Mouse (Mus musculus) ovary, adult 18-20 months (tissue): ENCODE results near the gene Bhlhe23.

Experiments
- DNase-seq: peaks from one replicate; pipeline ENCODE4 v3.0.0; 2022; ENCODE audit warnings: low spot score, mixed read lengths

Bhlhe23 gene

GRCm38 (mm10) chr2:180776793-180777192 is at the start of gene Bhlhe23:
Gene Bhlhe23 (minus strand): TSS chr2:180776900.
- DNase-seq: no peak

DNA sequence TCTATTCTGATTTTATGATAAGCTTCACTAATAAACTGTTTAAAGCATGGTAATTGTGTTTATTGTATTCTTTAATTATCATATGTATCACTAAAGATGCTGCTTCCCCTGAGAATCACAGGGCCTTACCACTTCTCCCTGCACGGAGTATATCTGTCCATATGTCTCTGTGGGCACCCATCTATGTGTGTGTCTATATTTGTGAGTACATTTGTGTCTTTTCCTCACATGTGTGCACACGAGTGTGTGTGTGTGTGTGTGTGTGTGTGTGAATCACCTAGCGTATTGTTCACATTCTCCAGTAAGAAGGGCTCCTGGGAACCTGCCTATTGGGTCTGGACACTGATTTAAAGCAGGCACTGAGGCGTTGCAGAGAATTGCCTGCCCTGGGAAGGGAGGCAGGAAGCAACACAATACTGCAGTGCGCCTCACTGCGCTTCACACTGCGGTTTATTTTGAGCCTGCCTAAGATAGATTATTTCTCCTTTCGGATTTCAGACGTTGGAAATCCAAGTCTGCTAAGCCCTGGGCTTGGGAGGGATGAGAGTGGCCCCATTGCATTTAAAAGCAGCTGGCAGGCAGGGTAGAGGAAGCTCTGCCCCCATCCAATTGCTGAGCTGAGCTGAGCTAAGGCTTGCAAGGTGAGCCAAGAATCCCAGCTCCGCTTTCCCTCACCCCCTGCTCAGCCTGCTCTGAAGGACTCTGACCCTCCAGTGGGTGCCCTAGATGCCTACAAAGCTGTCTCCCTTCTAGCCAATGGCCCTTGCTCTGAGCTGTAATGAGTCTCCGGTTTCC is 48.6 kb upstream of the Bhlhe23 start:
- DNase-seq: no peak

GRCm38 (mm10) chr2:180824724-180825123 is 48.0 kb upstream of the Bhlhe23 start:
- no peak for DNase-seq

- DNase-seq: no peak
Observed at GRCm38 (mm10) chr2:180824061-180824460, 47.4 kb upstream of the Bhlhe23 start.

DNA sequence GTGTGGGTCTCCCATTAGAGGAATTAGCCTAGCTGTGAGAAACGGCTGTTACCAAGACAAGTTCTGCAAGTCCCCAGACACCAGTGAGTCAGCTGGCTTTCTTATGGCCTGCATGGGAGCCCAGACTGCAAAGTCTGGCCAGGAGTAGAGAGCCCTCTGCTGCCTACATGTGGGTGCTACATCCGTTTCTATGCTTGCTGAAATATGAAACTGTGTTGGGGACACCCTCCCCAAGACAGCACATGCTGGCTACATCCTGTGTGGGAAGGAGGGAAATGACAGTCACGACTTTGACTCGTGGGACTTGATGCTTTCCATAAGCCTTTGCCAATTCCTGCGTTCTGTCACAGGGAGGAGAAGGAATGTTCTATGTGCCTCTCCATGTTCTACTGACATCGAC is 45.8 kb upstream of the Bhlhe23 start:
- no peak for DNase-seq

GRCm38 (mm10) chr2:180819504-180819903 is 42.8 kb upstream of the Bhlhe23 start:
- DNase-seq: no peak

GRCm38 (mm10) chr2:180816440-180817065 is 39.9 kb upstream of the Bhlhe23 start:
- no peak for DNase-seq

DNA sequence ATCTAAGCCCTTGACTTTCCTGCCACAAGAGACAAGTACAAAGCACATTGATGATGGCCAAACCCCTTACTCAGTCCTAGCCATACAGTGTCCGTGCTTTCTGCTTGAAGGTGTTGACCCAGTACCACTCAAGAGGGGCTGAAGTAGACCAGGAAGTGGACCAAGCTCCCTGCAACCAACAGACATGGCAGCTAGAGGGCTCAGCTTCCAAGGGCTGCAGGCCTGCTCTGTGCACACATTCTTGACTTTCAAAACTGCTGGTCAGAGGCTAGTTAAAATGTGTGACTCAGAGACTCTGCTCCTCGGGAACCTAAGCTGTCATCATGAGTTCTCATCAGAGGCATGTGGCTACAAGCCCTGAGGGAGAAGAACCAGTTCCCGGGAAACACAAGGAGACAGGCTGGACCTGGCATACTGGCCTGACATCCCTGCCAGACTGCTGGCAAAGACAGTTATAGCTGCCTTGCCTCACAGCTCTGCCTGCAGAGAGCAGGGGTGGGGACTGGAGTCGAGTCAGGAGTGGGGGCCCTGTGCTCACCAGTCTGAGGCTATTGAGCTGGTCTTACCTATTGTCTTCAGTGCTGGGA is 37.4 kb upstream of the Bhlhe23 start:
- DNase-seq: no peak

DNA sequence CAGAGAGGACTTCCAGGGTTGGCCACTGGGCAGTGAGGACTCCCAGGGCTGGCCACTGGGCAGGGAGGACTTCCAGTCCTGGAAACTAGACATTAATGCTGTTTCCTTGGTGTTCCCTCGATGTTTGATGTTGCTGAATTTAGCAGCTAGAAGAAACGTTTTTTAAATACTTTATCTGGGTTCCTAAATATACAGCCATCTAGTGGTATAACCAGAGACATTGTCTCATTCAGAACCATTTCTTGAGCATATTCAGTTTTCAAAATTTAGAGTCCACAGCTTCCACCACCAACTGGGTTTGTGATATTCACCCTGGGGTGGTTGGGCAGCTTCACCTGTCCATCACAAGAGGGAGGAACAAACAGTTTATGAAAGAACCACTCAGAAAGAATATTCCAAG is 34.3 kb upstream of the Bhlhe23 start:
- no peak for DNase-seq

GRCm38 (mm10) chr2:180809510-180809909 is 32.8 kb upstream of the Bhlhe23 start:
- DNase-seq: no peak

- DNase-seq: no peak
Observed at GRCm38 (mm10) chr2:180805966-180806365, 29.3 kb upstream of the Bhlhe23 start.

- DNase-seq: no peak
Observed at GRCm38 (mm10) chr2:180796008-180796407, 19.3 kb upstream of the Bhlhe23 start.

DNA sequence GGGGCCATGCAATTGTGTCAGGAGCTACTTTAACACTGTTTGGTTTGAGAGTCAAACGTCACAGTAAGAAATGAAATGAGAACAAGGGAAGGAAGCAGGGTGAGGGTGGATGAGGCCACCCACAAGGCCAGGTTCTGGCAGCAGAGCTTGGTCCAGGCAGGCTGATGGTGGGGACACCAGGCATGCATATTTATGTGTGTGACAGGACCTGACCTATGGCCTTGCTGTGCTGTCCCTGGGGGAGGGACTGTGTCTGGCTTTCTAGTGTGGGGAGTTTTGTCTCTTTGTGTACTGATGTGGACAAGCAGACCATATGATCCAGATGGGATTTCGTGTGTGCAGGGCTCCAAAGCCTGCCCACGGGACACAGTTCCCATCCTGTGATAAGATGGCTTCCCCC is 18.9 kb upstream of the Bhlhe23 start:
- no peak for DNase-seq

DNA sequence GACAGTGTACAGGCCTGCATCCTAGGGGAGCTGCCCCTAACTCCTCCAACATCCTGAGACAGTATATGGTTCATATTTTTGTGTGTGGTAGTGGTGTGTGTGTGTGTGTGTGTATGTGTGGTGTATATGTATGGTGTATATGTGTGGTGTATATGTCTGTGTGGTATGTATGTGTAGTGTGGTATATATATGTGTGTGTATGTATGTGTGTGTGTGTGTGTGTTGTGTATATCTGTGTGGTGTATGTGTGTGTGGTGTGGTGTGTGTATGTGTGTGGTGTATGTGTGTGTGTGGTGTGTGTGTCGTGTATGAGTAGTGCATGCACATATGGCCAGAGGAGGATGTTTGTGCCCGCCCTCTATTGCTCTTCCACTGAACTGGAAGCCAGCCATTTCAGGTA is 17.7 kb upstream of the Bhlhe23 start:
- no peak for DNase-seq

DNA sequence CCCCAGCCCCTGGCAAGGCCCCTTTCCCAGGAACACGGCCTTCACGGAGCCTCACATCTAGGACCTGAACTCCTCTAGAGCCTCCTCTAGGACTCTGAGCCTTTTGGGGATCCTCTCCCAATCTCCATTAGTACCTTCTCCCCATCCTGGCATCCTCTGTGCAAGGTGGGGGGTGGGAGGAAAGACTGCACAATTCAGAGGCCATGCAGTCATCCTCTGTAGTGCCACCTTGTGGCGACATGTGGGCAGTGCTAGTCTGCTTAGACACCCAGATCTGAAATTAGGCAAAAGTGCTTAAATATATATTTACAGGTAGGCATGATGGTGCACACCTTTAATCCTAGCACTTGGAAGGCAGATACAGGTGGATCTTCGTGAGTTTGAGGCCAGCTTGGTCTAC is 15.0 kb upstream of the Bhlhe23 start:
- DNase-seq: no peak

- DNase-seq: no peak
Observed at GRCm38 (mm10) chr2:180788843-180789242, 12.1 kb upstream of the Bhlhe23 start.

GRCm38 (mm10) chr2:180788386-180788785 is 11.7 kb upstream of the Bhlhe23 start:
- DNase-seq: no peak

GRCm38 (mm10) chr2:180787566-180788232 is 11.0 kb upstream of the Bhlhe23 start:
- no peak for DNase-seq

GRCm38 (mm10) chr2:180786732-180787131 is 10.0 kb upstream of the Bhlhe23 start:
- DNase-seq: no peak

DNA sequence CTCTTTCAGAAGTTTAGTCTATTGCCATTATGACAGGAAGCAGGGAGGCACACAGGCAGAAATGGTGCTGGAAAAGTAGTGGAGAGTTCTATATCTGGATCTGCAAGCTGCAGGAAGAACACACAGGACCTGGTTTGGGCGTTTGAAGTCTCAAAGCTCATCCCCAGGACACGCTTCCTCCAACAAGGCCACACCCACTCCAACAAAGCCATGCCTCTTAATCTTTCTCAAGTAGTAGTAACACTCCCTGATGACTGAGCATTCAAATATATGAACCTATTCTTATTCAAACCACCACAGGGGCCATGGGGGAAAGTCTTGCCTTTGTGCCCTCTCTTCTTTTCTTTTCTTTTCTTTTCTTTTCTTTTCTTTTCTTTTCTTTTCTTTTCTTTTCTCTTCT is 3.6 kb upstream of the Bhlhe23 start:
- DNase-seq: no peak

DNA sequence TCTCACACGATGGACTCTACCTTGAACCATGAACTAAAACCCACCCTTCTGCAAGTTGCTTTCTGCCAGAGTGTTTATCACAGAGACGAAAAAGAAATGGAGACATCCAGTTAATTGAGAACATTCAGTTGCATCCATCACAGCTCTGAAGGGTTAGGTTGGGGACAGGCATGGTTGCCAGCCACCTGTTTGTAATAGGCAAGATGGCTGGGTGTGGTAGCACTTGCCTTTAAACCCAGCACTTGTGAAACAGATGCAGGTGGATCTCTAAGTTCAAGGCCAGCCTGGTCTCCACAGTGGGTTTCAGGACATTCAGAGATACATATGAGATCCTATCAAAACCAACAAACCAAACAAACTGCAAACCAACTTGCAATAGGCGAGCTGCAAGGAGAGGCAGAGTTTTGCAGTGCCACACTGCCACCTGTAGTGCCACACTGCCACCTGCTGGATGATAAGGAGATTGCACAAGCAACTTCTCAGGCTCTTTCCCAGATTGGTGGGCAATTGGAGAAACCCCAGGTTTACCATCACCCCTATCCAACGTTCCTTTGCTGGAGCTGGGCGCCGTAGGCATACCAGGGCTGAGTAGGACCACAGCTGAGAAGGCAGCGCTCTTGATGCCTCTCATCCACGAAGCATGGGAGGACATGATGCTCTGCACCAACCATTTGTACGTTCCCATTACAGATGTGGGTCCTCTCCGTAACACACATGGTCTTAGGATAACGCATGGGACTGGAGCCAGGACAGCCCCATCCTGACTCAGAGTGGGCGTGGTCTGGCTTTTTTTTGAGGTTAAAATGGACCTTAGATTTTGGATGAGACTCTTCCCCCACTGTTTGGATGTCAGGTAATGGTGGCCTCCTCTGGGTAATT is 2.8 kb upstream of the Bhlhe23 start:
- DNase-seq: no peak

GRCm38 (mm10) chr2:180775641-180776040 is 1.1 kb downstream of the Bhlhe23 start:
- DNase-seq: no peak
